Mouse (Mus musculus): ENCODE measurements around the gene Acbd4. TPM values are rescaled to one million over a fixed set of nuclear protein-coding genes. Genes with fewer than 3 reads are reported as not detected.
A peak's percentile ranks its signal among the peaks of the same experiment; 100 is the strongest.

Acbd4 gene
- total RNA-seq, 1 experiment, result 14.0 TPM

- TF ChIP-seq MAFK (IDR thresholded peaks at IDR 0.05; ENCODE audit: insufficient read depth, low read depth, low read length) (peak; percentile 90), CHD2 (IDR thresholded peaks at IDR 0.05; ENCODE audit: low read depth, low read length) (no peak), HCFC1 (IDR thresholded peaks at IDR 0.05; ENCODE audit: borderline replicate concordance, insufficient read depth, low read length) (no peak), ZC3H11A (IDR thresholded peaks at IDR 0.05; ENCODE audit: borderline replicate concordance, low read depth, low read length) (no peak), ZNF384 (IDR thresholded peaks at IDR 0.05; ENCODE audit: low read depth, low read length) (no peak)
- no peak for DNase-seq (ENCODE audit: low read depth, low spot score)
- peaks cover 4% of the 10 kb centered on the region for H3K36me3 ChIP-seq (ENCODE audit: control insufficient read depth, insufficient read depth, low read length, poor library complexity, severe bottlenecking)
- H3K4me1 ChIP-seq (ENCODE audit: control insufficient read depth in 2 of 2, insufficient read depth in 2 of 2, low read length in 2 of 2, poor library complexity in 1 of 2), result peaks cover 2 to 5% of the 10 kb centered on the region in 2 experiments; a peak in 3 of 4 replicates
- H3K27ac ChIP-seq (ENCODE audit: insufficient read depth, low read depth, low read length, poor library complexity, severe bottlenecking), result peak overlapping the region; percentile 95
- H3K9ac ChIP-seq (ENCODE audit: insufficient read depth, low read depth, low read length, poor library complexity, severe bottlenecking), result peak overlapping the region; percentile 100
- in situ Hi-C loops (cut with MboI; ENCODE audit: low sequenced_read_pairs in 2 of 2, unreplicated experiment in 2 of 2), result no loop called here
- H3K4me3 ChIP-seq (ENCODE audit: insufficient read depth in 1 of 2, low read depth in 1 of 2, low read length in 2 of 2, poor library complexity in 1 of 2, severe bottlenecking in 1 of 2), result peak overlapping the region; percentile 68 to 96
- H3K9me3 ChIP-seq (ENCODE audit: control insufficient read depth, insufficient read depth, low read depth, low read length), result no peaks in the 10 kb centered on the region
Observed at GRCm38 (mm10) chr11:103114270-103114943, 12.9 kb downstream of the Acbd4 start.

- TF ChIP-seq MAFK (IDR thresholded peaks at IDR 0.05; ENCODE audit: insufficient read depth, low read depth, low read length) (no peak), HCFC1 (IDR thresholded peaks at IDR 0.05; ENCODE audit: borderline replicate concordance, insufficient read depth, low read length) (no peak; the same call in 1 of the 2 replicates), ZNF384 (IDR thresholded peaks at IDR 0.05; ENCODE audit: low read depth, low read length) (no peak), CHD2 (IDR thresholded peaks at IDR 0.05; ENCODE audit: low read depth, low read length) (no peak; the same call in 1 of the 2 replicates), ZC3H11A (IDR thresholded peaks at IDR 0.05; ENCODE audit: borderline replicate concordance, low read depth, low read length) (no peak)
- Histone ChIP-seq H3K9me3 (ENCODE audit: control insufficient read depth, insufficient read depth, low read depth, low read length) (no peaks in the 10 kb centered on the region), H3K9ac (ENCODE audit: insufficient read depth, low read depth, low read length, poor library complexity, severe bottlenecking) (peak overlapping the region; percentile 100), H3K36me3 (ENCODE audit: control insufficient read depth, insufficient read depth, low read length, poor library complexity, severe bottlenecking) (peaks cover 4% of the 10 kb centered on the region), H3K4me1 (ENCODE audit: control insufficient read depth in 2 of 2, insufficient read depth in 2 of 2, low read length in 2 of 2, poor library complexity in 1 of 2) (peaks cover 2 to 5% of the 10 kb centered on the region in 2 experiments; a peak in 3 of 4 replicates), H3K4me3 (ENCODE audit: insufficient read depth in 1 of 2, low read depth in 1 of 2, low read length in 2 of 2, poor library complexity in 1 of 2, severe bottlenecking in 1 of 2) (peak overlapping the region; percentile 68 to 96), H3K27ac (ENCODE audit: insufficient read depth, low read depth, low read length, poor library complexity, severe bottlenecking) (peak overlapping the region; percentile 95)
- no peak for DNase-seq (ENCODE audit: low read depth, low spot score)
- in situ Hi-C loops (cut with MboI; ENCODE audit: low sequenced_read_pairs in 2 of 2, unreplicated experiment in 2 of 2), result no loop called here
Observed at GRCm38 (mm10) chr11:103115163-103116007, 13.9 kb downstream of the Acbd4 start.

DNA sequence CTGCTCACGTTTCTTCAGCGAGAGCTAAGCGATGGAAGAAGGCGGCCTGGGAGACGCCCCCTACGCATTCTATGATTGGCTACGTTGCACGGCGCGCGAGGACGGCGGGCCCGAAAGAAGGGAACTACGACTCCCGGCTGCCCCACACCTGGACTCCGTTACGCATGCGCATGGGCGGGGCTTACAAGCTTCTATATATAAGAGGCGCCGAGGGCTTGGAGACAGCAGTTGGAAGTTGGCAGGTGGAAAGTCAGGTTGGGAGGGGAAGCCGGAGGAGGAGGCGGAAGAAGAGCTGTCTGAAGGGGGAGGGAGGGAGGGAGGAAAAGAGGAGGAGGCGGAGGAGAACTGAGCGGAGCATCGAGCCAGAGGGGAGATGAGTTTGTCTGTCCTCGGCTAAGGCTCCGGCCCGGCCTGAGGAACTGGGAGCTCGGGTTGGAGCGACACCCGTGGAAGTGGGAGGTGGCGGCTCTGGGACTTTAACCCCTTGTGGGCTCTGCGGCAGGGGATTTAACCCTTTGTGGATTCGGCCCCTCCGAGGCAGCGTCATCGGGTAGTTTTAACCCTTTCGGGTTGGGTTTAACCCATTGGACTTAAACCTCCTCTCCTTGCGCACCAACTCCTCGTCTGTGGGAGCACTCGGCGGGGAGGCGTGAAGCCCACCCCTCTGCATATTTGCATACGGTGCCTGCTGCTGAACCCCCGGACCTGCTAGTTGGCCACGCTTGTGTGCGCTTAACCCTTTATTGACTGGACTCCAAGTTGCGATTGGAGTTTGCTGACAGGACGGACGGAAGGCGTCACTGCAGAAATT is 14.7 kb downstream of the Acbd4 start, which contains the start of gene Hexim1:
Gene Hexim1 (plus strand): TSS at position 224 of the 811 bp plus-strand sequence.
- Histone ChIP-seq H3K4me1 (ENCODE audit: control insufficient read depth in 2 of 2, insufficient read depth in 2 of 2, low read length in 2 of 2, poor library complexity in 1 of 2) (peaks cover 2 to 4% of the 10 kb centered on the region in 2 experiments; a peak in 2 of 4 replicates), H3K27ac (ENCODE audit: insufficient read depth, low read depth, low read length, poor library complexity, severe bottlenecking) (peak within 1 kb of the TSS; percentile 95), H3K9me3 (ENCODE audit: control insufficient read depth, insufficient read depth, low read depth, low read length) (no peaks in the 10 kb centered on the region), H3K36me3 (ENCODE audit: control insufficient read depth, insufficient read depth, low read length, poor library complexity, severe bottlenecking) (peaks cover 4% of the 10 kb centered on the region), H3K4me3 (ENCODE audit: insufficient read depth in 1 of 2, low read depth in 1 of 2, low read length in 2 of 2, poor library complexity in 1 of 2, severe bottlenecking in 1 of 2) (peak within 1 kb of the TSS; percentile 73 to 96), H3K9ac (ENCODE audit: insufficient read depth, low read depth, low read length, poor library complexity, severe bottlenecking) (peak within 1 kb of the TSS; percentile 100)
- in situ Hi-C loops (cut with MboI; ENCODE audit: low sequenced_read_pairs in 2 of 2, unreplicated experiment in 2 of 2), result no loop called here
- DNase-seq (ENCODE audit: low read depth, low spot score), result peak; percentile 100
- TF ChIP-seq HCFC1 (IDR thresholded peaks at IDR 0.05; ENCODE audit: borderline replicate concordance, insufficient read depth, low read length) (peak; percentile 95), ZNF384 (IDR thresholded peaks at IDR 0.05; ENCODE audit: low read depth, low read length) (no peak)

- DNase-seq (ENCODE audit: low read depth, low spot score), result no peak
- in situ Hi-C loops (cut with MboI; ENCODE audit: low sequenced_read_pairs in 2 of 2, unreplicated experiment in 2 of 2), result no loop called here
- Histone ChIP-seq H3K27ac (ENCODE audit: insufficient read depth, low read depth, low read length, poor library complexity, severe bottlenecking) (no peak overlapping the region), H3K4me3 (ENCODE audit: insufficient read depth in 1 of 2, low read depth in 1 of 2, low read length in 2 of 2, poor library complexity in 1 of 2, severe bottlenecking in 1 of 2) (peak overlapping the region; percentile 73 to 95), H3K9ac (ENCODE audit: insufficient read depth, low read depth, low read length, poor library complexity, severe bottlenecking) (peak overlapping the region; percentile 80), H3K4me1 (ENCODE audit: control insufficient read depth in 2 of 2, insufficient read depth in 2 of 2, low read length in 2 of 2, poor library complexity in 1 of 2) (peaks cover 2 to 4% of the 10 kb centered on the region in 2 experiments; a peak in 2 of 4 replicates), H3K9me3 (ENCODE audit: control insufficient read depth, insufficient read depth, low read depth, low read length) (no peaks in the 10 kb centered on the region), H3K36me3 (ENCODE audit: control insufficient read depth, insufficient read depth, low read length, poor library complexity, severe bottlenecking) (peaks cover 4% of the 10 kb centered on the region)
- no peak for TF ChIP-seq CHD2 (IDR thresholded peaks at IDR 0.05; ENCODE audit: low read depth, low read length)
- no peak for TF ChIP-seq MAFK (IDR thresholded peaks at IDR 0.05; ENCODE audit: insufficient read depth, low read depth, low read length)
- TF ChIP-seq HCFC1 (IDR thresholded peaks at IDR 0.05; ENCODE audit: borderline replicate concordance, insufficient read depth, low read length), result no peak
- no peak for TF ChIP-seq ZC3H11A (IDR thresholded peaks at IDR 0.05; ENCODE audit: borderline replicate concordance, low read depth, low read length)
- TF ChIP-seq ZNF384 (IDR thresholded peaks at IDR 0.05; ENCODE audit: low read depth, low read length), result no peak
Observed at GRCm38 (mm10) chr11:103116959-103117590, 15.6 kb downstream of the Acbd4 start.
